Mouse (Mus musculus) gastrocnemius, postnatal 36 days (tissue): ENCODE data around the gene Dclre1c. TPM values are rescaled to one million over a fixed set of nuclear protein-coding genes. Genes with fewer than 3 reads are reported as not detected.

Source experiments
- DNase-seq, 2 experiments: peaks; one replicate each; pipeline ENCODE4 v3.0.0; 2022
- intact Hi-C: fragments of 180-260 bp; cut with DNase I; formaldehyde crosslinking; loops from one replicate; pipeline ENCODE4 v1.15.1; 2025
- total RNA-seq, 2 experiments: library from RNA; stranded (reverse); gene quantifications; 2 replicates each; pipeline ENCODE4 v1.2.3; 2021

The Dclre1c gene
- total RNA-seq, 2 experiments from 2014 or later, result 1.8 to 2.7 TPM

DNA sequence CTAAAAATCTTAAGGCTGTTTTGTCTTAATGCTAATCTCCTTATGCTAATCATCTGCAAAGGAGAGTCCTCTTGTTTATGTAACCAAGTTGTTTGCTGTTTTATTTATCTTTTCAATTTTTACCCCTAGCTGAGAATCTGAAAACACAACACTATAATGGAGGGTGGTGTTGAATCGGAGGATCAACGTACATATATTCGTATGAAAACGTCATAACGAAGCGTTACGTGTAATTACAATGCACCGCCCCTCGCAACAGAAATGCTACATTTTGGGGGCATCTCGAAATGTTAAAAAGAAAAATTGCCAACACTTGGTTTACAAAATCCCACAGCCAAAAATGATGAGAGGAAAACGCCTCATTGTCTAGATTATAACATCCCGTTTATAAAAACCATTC, 50.0 kb downstream of the Dclre1c start:
- intact Hi-C loops, result no loop called here
- no peak for DNase-seq

DNA sequence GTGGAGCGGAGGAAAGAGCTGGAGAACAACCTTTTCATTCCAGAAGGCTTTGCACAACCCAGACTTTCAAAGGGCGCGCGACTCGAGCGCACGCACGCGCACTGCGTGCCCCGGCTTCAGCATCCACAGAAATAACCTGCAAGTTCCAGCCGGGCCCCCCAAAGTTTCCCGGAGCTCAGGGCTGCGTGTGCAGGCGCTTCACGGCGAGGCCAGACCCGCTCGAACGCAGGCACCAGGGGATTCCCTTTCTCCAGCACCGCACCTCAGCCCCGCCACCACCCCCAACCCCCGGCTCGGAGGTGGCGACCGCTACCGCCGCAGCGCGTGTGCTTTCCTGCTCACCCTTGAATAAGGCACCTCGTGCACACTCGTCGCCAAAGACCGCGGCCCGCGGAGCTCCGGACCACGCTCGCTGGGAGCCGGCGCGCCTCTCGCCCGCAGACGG, 50.5 kb downstream of the Dclre1c start:
- intact Hi-C loops, result no loop called here
- DNase-seq, result peak; percentile 25 to 38

DNA sequence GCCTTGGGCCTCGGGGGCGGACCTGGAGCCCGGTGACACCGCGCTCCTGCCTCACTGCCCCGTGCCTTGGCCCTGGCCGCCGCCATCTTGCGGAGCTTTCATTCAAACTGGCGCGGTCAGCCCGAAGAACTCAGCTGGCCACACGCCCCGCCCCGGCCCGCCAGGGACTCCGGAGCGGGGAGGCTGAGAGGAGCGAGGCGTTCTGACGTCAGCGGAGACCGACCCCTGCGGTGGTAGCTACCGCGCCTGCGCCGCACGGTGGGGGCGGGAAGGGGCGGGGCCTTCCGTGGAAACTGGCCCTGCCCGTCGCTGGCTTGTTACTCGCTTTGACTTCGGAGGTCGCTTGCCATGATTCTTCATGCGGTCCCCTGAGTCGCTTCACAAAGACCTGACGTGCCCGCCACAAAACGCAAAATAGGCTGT, 50.9 kb downstream of the Dclre1c start, which contains the start of gene Suv39h2:
Suv39h2 (minus strand) TSS at position 171 of the 423 bp plus-strand sequence.
- DNase-seq, result peak; percentile 95 to 97
- intact Hi-C loops, result no loop called here

DNA sequence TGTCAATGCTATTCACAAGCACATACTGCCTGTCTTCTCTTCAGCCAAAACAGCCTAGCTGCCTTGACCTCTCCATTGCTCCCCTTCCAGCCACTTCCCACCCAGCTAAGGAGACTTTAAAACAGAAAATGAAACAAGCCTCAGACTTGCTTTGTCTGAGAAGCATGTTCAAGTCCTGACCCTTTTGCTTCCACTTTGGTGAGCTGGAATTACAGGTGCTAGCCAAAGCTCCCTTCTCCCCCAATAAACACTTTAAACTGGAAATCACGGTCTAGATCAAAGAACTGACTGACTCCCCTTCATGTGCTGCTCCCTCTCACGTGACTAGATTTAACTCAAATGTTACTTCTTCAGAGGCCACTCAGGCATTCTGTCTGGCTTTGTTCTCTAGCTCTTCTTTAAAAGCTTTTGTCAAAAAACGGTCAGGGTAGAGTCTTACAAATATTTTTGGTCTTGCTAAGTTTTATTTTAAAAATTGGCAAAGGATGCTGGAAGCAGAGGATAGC, 51.9 kb downstream of the Dclre1c start:
- intact Hi-C loops, result no loop called here
- no peak for DNase-seq

GRCm38 (mm10) chr2:3480239-3480638, 56.3 kb downstream of the Dclre1c start:
- no peak for DNase-seq
- intact Hi-C loops, result no loop called here

- intact Hi-C loops, result no loop called here
- no peak for DNase-seq
These were observed 65.9 kb downstream of the Dclre1c start for GRCm38 (mm10) chr2:3489816-3490215.

DNA sequence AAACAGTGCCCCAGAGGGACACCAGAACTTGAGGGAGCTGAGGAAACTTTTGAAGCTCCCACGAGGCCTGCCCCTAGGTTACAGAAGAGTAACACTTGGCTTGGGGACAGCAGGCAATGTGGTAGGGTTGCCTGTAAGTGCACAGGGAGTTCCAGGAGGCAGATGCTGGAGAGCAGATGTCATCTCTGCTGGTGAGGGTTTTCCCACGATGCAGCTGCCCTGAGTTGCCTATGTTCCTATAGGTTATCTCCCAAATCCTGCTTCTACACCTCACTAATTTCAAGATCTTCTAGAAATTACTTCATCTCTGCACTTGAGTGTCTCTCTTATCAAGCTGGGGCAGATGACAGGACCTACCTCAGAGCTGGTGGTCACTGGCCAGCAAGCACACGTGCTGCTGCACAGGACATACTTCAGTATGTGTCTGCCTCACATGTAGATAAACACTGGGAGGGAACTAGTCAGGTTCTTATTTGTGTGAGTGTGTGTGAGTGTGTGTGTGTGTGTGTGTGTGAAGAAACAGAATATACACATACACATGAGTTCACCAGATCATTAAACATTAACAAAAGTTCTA, 70.0 kb downstream of the Dclre1c start:
- no peak for DNase-seq
- intact Hi-C loops, result no loop called here

DNA sequence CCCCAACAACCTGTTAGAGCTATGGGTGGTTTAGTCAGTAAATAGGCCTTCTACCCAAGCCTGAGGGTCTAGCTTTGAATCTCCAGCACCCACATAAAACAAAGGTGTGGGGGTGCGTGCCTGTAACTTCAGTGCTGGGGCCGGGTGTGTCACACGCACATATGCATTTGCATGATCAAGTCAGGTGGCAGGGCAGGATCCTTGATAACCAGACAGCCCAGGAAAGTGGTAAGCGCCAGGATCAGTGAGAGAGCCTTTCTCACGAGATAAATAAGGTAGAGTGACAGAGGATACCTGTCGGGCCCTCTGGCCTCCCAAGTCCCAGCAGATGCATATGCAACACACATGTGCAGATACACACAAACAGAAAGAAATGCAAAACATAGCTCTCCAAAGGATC, 75.6 kb downstream of the Dclre1c start:
- intact Hi-C loops, result no loop called here
- DNase-seq, result no peak

GRCm38 (mm10) chr2:3500886-3501285, 77.0 kb downstream of the Dclre1c start:
- DNase-seq, result no peak
- intact Hi-C loops, result no loop called here

DNA sequence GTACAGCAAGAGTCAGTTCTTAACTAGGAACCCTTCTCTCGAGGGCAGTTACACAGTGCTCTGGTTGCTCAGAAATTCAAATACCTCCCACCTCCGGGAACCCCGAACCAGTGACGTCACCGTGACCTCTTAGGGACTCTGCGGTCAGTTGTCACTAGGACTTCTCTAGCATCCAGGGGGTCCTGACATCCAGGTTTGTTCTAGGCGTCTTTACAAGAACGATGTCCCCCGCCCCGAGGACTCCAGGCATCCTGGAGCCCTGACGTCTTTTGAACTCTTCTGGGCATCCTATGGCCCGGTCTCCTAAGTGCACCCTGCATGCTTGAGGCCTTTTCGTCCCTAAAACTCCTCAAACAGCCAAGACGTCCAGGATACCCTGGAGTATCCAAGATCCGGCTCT, 88.1 kb downstream of the Dclre1c start:
- intact Hi-C loops, result loop anchor here (5.0 kb wide), 1 partner anchor 185 kb away; no protein-coding TSS in a partner anchor
- no peak for DNase-seq

GRCm38 (mm10) chr2:3512552-3513454, 88.9 kb downstream of the Dclre1c start, which contains the start of the genes Gm45902, Hspa14 and Cdnf:
Gm45902 (minus strand) TSS chr2:3512790.
Hspa14 (minus strand) TSS chr2:3512814.
Cdnf (plus strand) TSS chr2:3513030.
- intact Hi-C loops, result loop anchor here (5.0 kb wide), 1 partner anchor 186 kb away; no protein-coding TSS in a partner anchor
- DNase-seq, result peak; percentile 88 to 91

Other genes starting within 250 kb of the Dclre1c start
- 1 to 10 TPM; 8.2 to 9.0 TPM for gene Nmt2, start 139.9 kb upstream of the Dclre1c start, total RNA-seq
- gene Rpp38, start 91.5 kb upstream of the Dclre1c start, total RNA-seq, result 1 to 10 TPM; 3.6 to 6.4 TPM
- gene Acbd7, start 88.0 kb upstream of the Dclre1c start, total RNA-seq, result under 1 TPM; 0.54 to 0.74 TPM
- not detected for gene Olah, start 26.9 kb upstream of the Dclre1c start, total RNA-seq
- not detected for gene Meig1, start 1.5 kb upstream of the Dclre1c start, total RNA-seq
- under 1 TPM; 0.74 to 0.89 TPM for gene Suv39h2, start 50.9 kb downstream of the Dclre1c start, total RNA-seq
- 1 to 10 TPM in 1 of 2 experiments, under 1 TPM in 1; 0.72 to 1.0 TPM for gene Gm45902, start 88.7 kb downstream of the Dclre1c start, total RNA-seq
- gene Hspa14, start 88.7 kb downstream of the Dclre1c start, total RNA-seq, result 10 to 100 TPM; 11.5 to 12.0 TPM
- 10 to 100 TPM; 36.5 to 39.6 TPM for gene Cdnf, start 88.9 kb downstream of the Dclre1c start, total RNA-seq
- gene Fam107b, start 146.4 kb downstream of the Dclre1c start, total RNA-seq, result 1 to 10 TPM; 1.8 to 2.2 TPM